15 mouse cellular contexts compared by ENCODE assay signal in the genomic region with DNA sequence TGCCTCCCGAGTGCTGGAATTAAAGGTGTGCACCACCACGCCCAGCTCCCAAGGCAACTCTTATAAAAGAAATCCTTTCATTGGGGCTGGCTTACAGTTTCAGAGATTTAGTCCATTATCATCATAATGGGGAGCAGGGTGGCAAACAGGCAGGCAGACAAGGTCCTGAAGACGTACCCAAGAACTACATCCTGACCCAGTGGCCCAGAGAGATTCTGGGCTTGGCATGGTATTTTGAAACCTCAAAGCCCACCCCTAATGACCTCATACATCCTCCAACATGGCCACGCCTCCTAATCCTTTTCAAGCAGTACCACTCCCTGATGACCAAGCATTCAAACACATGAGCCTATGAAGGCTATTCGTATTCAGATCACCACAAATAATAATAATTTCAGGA.
"Had no signal": no experiment of that assay in that cellular context is flagged by ENCODE, and none has a peak within 500 bp of the region (broad histone marks: within the 10 kb centered on the region; RNA-seq: fewer than 3 reads in every experiment).

No protein-coding gene starts in this region.

- DNase-seq: lung, adult 2 months; lung, postnatal 14 days; lung, postnatal 36 days; right cerebral cortex, postnatal 14 days; thymus, adult 2 months; thymus, postnatal 25 days; thymus, postnatal 4 days had no signal

- H3K4me1 ChIP-seq: lung, embryonic 15.5 days had no signal

- H3K27me3 ChIP-seq: midbrain, embryonic 15.5 days; neural tube, embryonic 12.5 days had no signal

- H3K27ac ChIP-seq: lung, embryonic 15.5 days; macrophage; midbrain, embryonic 13.5 days; midbrain, embryonic 15.5 days; neural tube, embryonic 12.5 days; stomach, embryonic 15.5 days; stomach, postnatal 0 days had no signal

- H3K9ac ChIP-seq: lung, embryonic 15.5 days; midbrain, embryonic 13.5 days; midbrain, embryonic 15.5 days; neural tube, embryonic 12.5 days; stomach, embryonic 15.5 days had no signal

- H3K36me3 ChIP-seq: lung, embryonic 15.5 days; midbrain, embryonic 13.5 days; midbrain, embryonic 15.5 days; neural tube, embryonic 12.5 days; stomach, embryonic 15.5 days had no signal

- H3K9me3 ChIP-seq: lung, embryonic 15.5 days; midbrain, embryonic 15.5 days; stomach, embryonic 15.5 days had no signal

- H3K4me3 ChIP-seq: lung, embryonic 15.5 days; megakaryocyte, embryonic 14.5 days; midbrain, embryonic 13.5 days; midbrain, embryonic 15.5 days; neural tube, embryonic 12.5 days; stomach, embryonic 15.5 days had no signal
